Comparison of ENCODE assay signal across 8 mouse cellular contexts in genomic region chr8:22192660-22193431, GRCm38 (mm10). TPM values are rescaled to one million over a fixed set of nuclear protein-coding genes. Genes with fewer than 3 reads are reported as not detected.
DNase-seq lines count a peak whose midpoint lies in the region; ATAC-seq and TF ChIP-seq lines count a peak whose summit lies in the region.

Vps36 (plus strand) TSS chr8:22192809.

- peak within 1 kb of the TSS; percentile 80 for H3K4me3 ChIP-seq in embryonic facial prominence, embryonic 13.5 days
- peak within 1 kb of the TSS; percentile 81 for H3K4me3 ChIP-seq in heart, adult 2 months
- H3K4me3 ChIP-seq in limb, embryonic 13.5 days, result peak within 1 kb of the TSS; percentile 79
- H3K4me3 ChIP-seq in midbrain, embryonic 16.5 days (ENCODE audit: low read depth, low read length), result peak within 1 kb of the TSS; percentile 90

- intact Hi-C loops in heart, adult 2 months (cut with DNase I), result loop anchor here (1.0 to 10.0 kb wide), 5 partner anchors 35 to 204 kb away; partner anchors contain the start of gene Slc25a15

- TF ChIP-seq POLR2A in heart, adult 2 months (IDR thresholded peaks at IDR 0.05; ENCODE audit: insufficient read depth, low read depth, low read length), result peak; percentile 52; the same call in 1 of the 2 replicates

- peaks cover 10% of the 10 kb centered on the region for H3K4me1 ChIP-seq in embryonic facial prominence, embryonic 13.5 days
- H3K4me1 ChIP-seq in heart, adult 2 months (ENCODE audit: control insufficient read depth, insufficient read depth, low read length), result no peaks in the 10 kb centered on the region; the same call in 1 of the 2 replicates
- peaks cover 10% of the 10 kb centered on the region for H3K4me1 ChIP-seq in limb, embryonic 13.5 days
- peaks cover 16% of the 10 kb centered on the region for H3K4me1 ChIP-seq in midbrain, embryonic 16.5 days (ENCODE audit: control insufficient read depth, insufficient read depth, low read length)

- WGBS in embryonic facial prominence, embryonic 13.5 days, result under 1% methylated on average over 73 of the region's 73 CpGs
- under 1% methylated on average over 73 of the region's 73 CpGs for WGBS in heart, adult 2 months
- WGBS in limb, embryonic 13.5 days, result 0% methylated on average over 72 of the region's 73 CpGs
- WGBS in midbrain, embryonic 16.5 days, result under 1% methylated on average over 69 of the region's 73 CpGs

- H3K9ac ChIP-seq in embryonic facial prominence, embryonic 13.5 days, result peak within 1 kb of the TSS; percentile 96
- H3K9ac ChIP-seq in heart, adult 2 months (ENCODE audit: low read depth, low read length), result peak within 1 kb of the TSS; percentile 99
- peak within 1 kb of the TSS; percentile 94 for H3K9ac ChIP-seq in limb, embryonic 13.5 days
- H3K9ac ChIP-seq in midbrain, embryonic 16.5 days (ENCODE audit: low read depth, low read length), result peak within 1 kb of the TSS; percentile 94

- DNase-seq in 3134 (ENCODE audit: extremely low read depth, insufficient read length, low spot score), result peak; percentile 91
- DNase-seq in adrenal gland, postnatal 36 days, result peak; percentile 92 to 94
- peak; percentile 93 to 95 for DNase-seq in heart, adult 2 months
- DNase-seq in kidney, adult 8-10 months, result peak; percentile 77 to 86
- DNase-seq in spleen, postnatal 10 days (ENCODE audit: low spot score in 2 of 2), result peak; percentile 92 to 94

- H3K9me3 ChIP-seq in embryonic facial prominence, embryonic 13.5 days, result no peaks in the 10 kb centered on the region
- no peaks in the 10 kb centered on the region for H3K9me3 ChIP-seq in limb, embryonic 13.5 days
- H3K9me3 ChIP-seq in midbrain, embryonic 16.5 days (replicated peaks; ENCODE audit: control insufficient read depth, low read length, poor library complexity, severe bottlenecking), result no peaks in the 10 kb centered on the region

- peak; percentile 96 for TF ChIP-seq CTCF in heart, adult 2 months (IDR thresholded peaks at IDR 0.05)

- no peaks in the 10 kb centered on the region for H3K36me3 ChIP-seq in embryonic facial prominence, embryonic 13.5 days
- 0 out of 2 replicates have a peak, but pooled peaks cover 2% of the 10 kb centered on the region for H3K36me3 ChIP-seq in heart, adult 2 months (ENCODE audit: control insufficient read depth, insufficient read depth, low read length)
- H3K36me3 ChIP-seq in limb, embryonic 13.5 days, result peaks cover 4% of the 10 kb centered on the region; the same call in 1 of the 2 replicates
- no peaks in the 10 kb centered on the region for H3K36me3 ChIP-seq in midbrain, embryonic 16.5 days (ENCODE audit: control insufficient read depth, insufficient read depth, low read length)

- peak within 1 kb of the TSS; percentile 99 for H3K27ac ChIP-seq in embryonic facial prominence, embryonic 13.5 days
- peak within 1 kb of the TSS; percentile 99 for H3K27ac ChIP-seq in heart, adult 2 months
- peak within 1 kb of the TSS; percentile 98 for H3K27ac ChIP-seq in limb, embryonic 13.5 days
- H3K27ac ChIP-seq in midbrain, embryonic 16.5 days (ENCODE audit: low read length), result peak within 1 kb of the TSS; percentile 96

- no peaks in the 10 kb centered on the region for H3K27me3 ChIP-seq in embryonic facial prominence, embryonic 13.5 days
- H3K27me3 ChIP-seq in heart, adult 2 months (ENCODE audit: control insufficient read depth, insufficient read depth, low read length), result no peaks in the 10 kb centered on the region
- no peaks in the 10 kb centered on the region for H3K27me3 ChIP-seq in limb, embryonic 13.5 days
- H3K27me3 ChIP-seq in midbrain, embryonic 16.5 days (ENCODE audit: control insufficient read depth, insufficient read depth, low read depth, low read length), result no peaks in the 10 kb centered on the region

- peak; percentile 91 for ATAC-seq in embryonic facial prominence, embryonic 13.5 days (ENCODE audit: insufficient number of reproducible peaks, insufficient read depth, low FRiP score, low TSS enrichment, low read depth)
- ATAC-seq in limb, embryonic 13.5 days (ENCODE audit: low FRiP score, low read depth), result peak; percentile 92
- ATAC-seq in midbrain, embryonic 16.5 days, result peak; percentile 97

- no peak for TF ChIP-seq EP300 in heart, adult 2 months (IDR thresholded peaks at IDR 0.05; ENCODE audit: insufficient read depth, low read depth, low read length)

- H3K4me2 ChIP-seq in embryonic facial prominence, embryonic 13.5 days, result peak within 1 kb of the TSS; percentile 71
- peak within 1 kb of the TSS; percentile 71 for H3K4me2 ChIP-seq in limb, embryonic 13.5 days (replicated peaks)
- H3K4me2 ChIP-seq in midbrain, embryonic 16.5 days (ENCODE audit: low read length), result peak within 1 kb of the TSS; percentile 58

- peaks cover 4% of the 10 kb centered on the region; the same call in 1 of the 2 replicates for H3K79me2 ChIP-seq in heart, adult 2 months (replicated peaks; ENCODE audit: control insufficient read depth, insufficient read depth, low read length)

RNA-seq across cellular contexts. Expression of gene Vps36, which starts in this region (rescaled TPM):
- total RNA-seq in adrenal gland, postnatal 36 days (2021), result 10 to 100 TPM; 37.5 to 40.4 TPM
- polyA plus RNA-seq in embryonic facial prominence, embryonic 13.5 days (2015; fragmentation: Nextera tagmentation; extraction: Ambion mirVana), result 37.4 and 37.9 TPM in 2 replicates
- total RNA-seq in heart, adult 2 months (2021), result 10 to 100 TPM; 25.2 to 27.0 TPM
- polyA plus RNA-seq in heart, adult 2 months (2012; rRNA removed), result 9.9 and 16.2 TPM in 2 replicates
- 35.0 and 37.9 TPM in 2 replicates for polyA plus RNA-seq in limb, embryonic 13.5 days (2015; fragmentation: Nextera tagmentation; extraction: Ambion mirVana)
- polyA plus RNA-seq in midbrain, embryonic 16.5 days (2015; fragmentation: Nextera tagmentation; extraction: Ambion mirVana), result 41.6 and 44.2 TPM in 2 replicates

Comparison
In these comparisons a context has a peak if more than half of its experiments do, and no peak if none do; other contexts are left out.
1. Peak in every context shown above with its lines: DNase-seq, ATAC-seq, H3K4me3 ChIP-seq and H3K27ac ChIP-seq.